Mouse (Mus musculus) olfactory bulb, adult 2 months (tissue): ENCODE data around the gene Fbn1.
"Not testable (repeated sequence)": the region's sequence is repeated elsewhere in the genome, so short reads cannot be mapped to it uniquely, and the experiment has no call there.

Experiments
- CTCF ChIP-seq: fragments of 200-500 bp; IDR thresholded peaks from 2 replicates; pipeline ENCODE4 v1.5.1; 2012; ENCODE audit warnings: low read depth, mild to moderate bottlenecking, low read length, moderate library complexity; ENCODE audit not compliant: insufficient read depth
- POLR2A ChIP-seq: fragments of 200-500 bp; IDR thresholded peaks from 2 replicates; pipeline ENCODE4 v1.6.1; 2012; ENCODE audit warnings: mild to moderate bottlenecking, low read depth, low read length, moderate library complexity; ENCODE audit not compliant: insufficient read depth

DNA sequence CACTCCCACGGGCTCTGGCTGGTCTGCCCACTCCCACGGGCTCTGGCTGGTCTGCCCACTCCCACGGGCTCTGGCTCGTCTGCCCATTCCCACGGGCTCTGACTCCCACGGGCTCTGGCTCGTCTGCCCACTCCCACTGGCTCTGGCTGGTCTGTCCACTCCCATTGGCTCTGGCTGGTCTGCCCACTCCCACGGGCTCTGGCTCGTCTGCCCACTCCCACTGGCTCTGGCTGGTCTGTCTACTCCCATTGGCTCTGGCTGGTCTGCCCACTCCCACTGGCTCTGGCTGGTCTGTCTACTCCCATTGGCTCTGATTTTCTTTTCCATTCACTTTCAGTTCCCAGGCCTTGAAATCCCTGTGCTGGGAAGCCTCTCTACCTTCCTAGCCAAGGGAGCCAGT is 227.8 kb downstream of the Fbn1 start:
- TF ChIP-seq POLR2A, CTCF: not testable (repeated sequence)
